Mouse (Mus musculus): ENCODE measurements around the gene Plb1.

DNA sequence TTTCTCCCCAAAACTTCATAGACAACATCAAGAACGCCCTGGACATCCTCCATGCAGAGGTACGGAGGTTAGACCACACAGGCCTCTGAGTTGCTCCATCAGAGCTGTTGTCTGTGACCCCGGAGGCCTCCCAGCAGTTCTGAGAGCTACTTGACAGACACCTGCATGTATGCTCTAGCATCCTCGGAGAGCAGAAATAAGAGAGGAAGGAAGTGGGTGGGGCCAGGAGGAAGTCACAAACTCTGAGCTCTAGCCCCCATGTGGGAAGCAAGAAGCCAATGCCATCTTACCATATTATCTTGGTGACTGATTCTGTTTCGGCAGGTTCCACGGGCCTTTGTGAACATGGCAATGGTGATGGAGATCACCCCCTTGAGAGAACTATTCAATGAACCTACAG lies 81.2 kb downstream of the Plb1 start:
- TF ChIP-seq POLR2A (IDR thresholded peaks at IDR 0.05; ENCODE audit: borderline replicate concordance, extremely low read depth, insufficient read depth, insufficient read length, poor library complexity, severe bottlenecking): no peak
- TF ChIP-seq CTCF (IDR thresholded peaks at IDR 0.05; ENCODE audit: borderline replicate concordance, extremely low read depth, insufficient read depth, insufficient read length): no peak

Data from brain, embryonic 14.5 days (tissue).